Comparison of ENCODE assay signal across 10 mouse cellular contexts in the genomic region with DNA sequence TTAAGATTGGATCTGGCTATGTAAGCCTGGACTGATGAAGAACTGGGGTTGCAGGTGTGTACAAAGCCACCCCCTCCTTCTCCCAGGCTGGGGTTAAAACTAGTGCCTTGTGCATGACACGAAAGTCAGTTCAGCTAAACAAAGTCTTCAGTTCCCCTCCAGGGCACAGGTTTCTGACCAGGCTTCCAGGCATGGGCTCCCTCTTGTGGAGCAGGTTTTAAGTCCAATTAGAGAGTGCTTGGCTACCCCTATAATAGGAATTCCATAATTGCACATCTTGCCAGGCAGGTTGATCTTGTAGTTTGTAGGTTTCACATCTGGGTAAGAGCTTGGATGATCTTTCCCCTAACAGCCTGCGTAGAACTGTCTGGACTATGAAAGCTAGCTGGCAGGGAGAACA.
DNase-seq lines count a peak whose midpoint lies in the region; ATAC-seq and TF ChIP-seq lines count a peak whose summit lies in the region.
"Had no signal": no experiment of that assay in that cellular context is flagged by ENCODE, and none has a peak within 500 bp of the region (broad histone marks: within the 10 kb centered on the region; RNA-seq: fewer than 3 reads in every experiment).

No protein-coding gene starts in this region.

- 47% methylated on average over 2 of the region's 2 CpGs for WGBS in bone marrow, adult 2 months
- 48% methylated on average over 2 of the region's 2 CpGs for WGBS in kidney, postnatal 0 days

- H3K27ac ChIP-seq in bone marrow, adult 2 months (ENCODE audit: control insufficient read depth, insufficient read depth, low read depth, low read length, poor library complexity): no peak overlapping the region
- no peak overlapping the region for H3K27ac ChIP-seq in kidney, postnatal 0 days
- H3K27ac ChIP-seq: limb, embryonic 13.5 days had no signal

- TF ChIP-seq POLR2A in bone marrow, adult 2 months (IDR thresholded peaks at IDR 0.05; ENCODE audit: borderline replicate concordance, control insufficient read depth, low read depth, low read length): no peak

- DNase-seq in heart, postnatal 10 days: peak; percentile 24 to 35
- DNase-seq in heart, adult 9 months (ENCODE audit: low spot score in 2 of 2): no peak
- peak; percentile 77 for DNase-seq in 3T3-L1 (ENCODE audit: low read depth, low spot score)
- peak; percentile 79 for DNase-seq in kidney, postnatal 0 days (ENCODE audit: low spot score)
- no peak for DNase-seq in layer of hippocampus, adult 18-20 months (ENCODE audit: low spot score in 2 of 2)
- DNase-seq in testis, postnatal 14 days (ENCODE audit: low spot score): no peak

- H3K9ac ChIP-seq in kidney, postnatal 0 days (ENCODE audit: low read depth, low read length): no peak overlapping the region
- H3K9ac ChIP-seq: limb, embryonic 13.5 days had no signal

- no peak overlapping the region for H3K4me2 ChIP-seq in kidney, postnatal 0 days (ENCODE audit: low read length)
- H3K4me2 ChIP-seq: limb, embryonic 13.5 days had no signal

- intact Hi-C loops in heart, postnatal 10 days (cut with DNase I): loop anchor here (1.0 kb wide), 1 partner anchor 229 kb away; no protein-coding TSS in a partner anchor

- no peaks in the 10 kb centered on the region for H3K36me3 ChIP-seq in kidney, postnatal 0 days (ENCODE audit: insufficient read depth, low read length)
- H3K36me3 ChIP-seq: limb, embryonic 13.5 days had no signal

- TF ChIP-seq CTCF in bone marrow, adult 2 months (IDR thresholded peaks at IDR 0.05; ENCODE audit: control insufficient read depth, insufficient read depth, low read length): peak; percentile 9; the same call in 1 of the 2 replicates
- TF ChIP-seq CTCF in kidney, postnatal 0 days (IDR thresholded peaks at IDR 0.05; ENCODE audit: low read depth): peak; percentile 71

- H3K4me3 ChIP-seq in bone marrow, adult 2 months (replicated peaks; ENCODE audit: control insufficient read depth, low read depth, low read length): no peak overlapping the region
- H3K4me3 ChIP-seq in kidney, postnatal 0 days (replicated peaks; ENCODE audit: low read depth, low read length): no peak overlapping the region
- H3K4me3 ChIP-seq: limb, embryonic 13.5 days had no signal

- H3K27me3 ChIP-seq in kidney, postnatal 0 days (ENCODE audit: insufficient read depth, low read length): no peaks in the 10 kb centered on the region

- H3K9me3 ChIP-seq in kidney, postnatal 0 days (replicated peaks; ENCODE audit: low read length): no peaks in the 10 kb centered on the region
- H3K9me3 ChIP-seq: limb, embryonic 13.5 days had no signal

- ATAC-seq in kidney, postnatal 0 days (replicated peaks; ENCODE audit: low FRiP score, low read depth): no peak
- no peak for ATAC-seq in frontal cortex, adult (ENCODE audit: low TSS enrichment)
- ATAC-seq: Patski had no signal

- H3K4me1 ChIP-seq in bone marrow, adult 2 months (ENCODE audit: control insufficient read depth, insufficient read depth, low read length): no peaks in the 10 kb centered on the region
- no peaks in the 10 kb centered on the region for H3K4me1 ChIP-seq in kidney, postnatal 0 days (replicated peaks; ENCODE audit: insufficient read depth, low read length)

Comparison
In these comparisons a context has a peak if more than half of its experiments do, and no peak if none do; other contexts are left out.
1. DNase-seq: peak in heart, postnatal 10 days (2 of 2), 3T3-L1 (single experiment) and kidney, postnatal 0 days (single experiment); none in heart, adult 9 months (0 of 2), layer of hippocampus, adult 18-20 months (0 of 2) and testis, postnatal 14 days (single experiment).